Mouse (Mus musculus): ENCODE measurements around the gene Pi4k2a. TPM values are rescaled to one million over a fixed set of nuclear protein-coding genes. Genes with fewer than 3 reads are reported as not detected.
"Not testable (repeated sequence)": the region's sequence is repeated elsewhere in the genome, so short reads cannot be mapped to it uniquely, and the experiment has no call there.

Gene Pi4k2a
- total RNA-seq, 2 experiments from 2014 or later, result 61.7 to 76.3 TPM

GRCm38 (mm10) chr19:42079950-42080349 lies 10.3 kb upstream of the Pi4k2a start:
- DNase-seq, result peak; percentile 38 to 48

- no peak for DNase-seq
These were observed 9.8 kb upstream of the Pi4k2a start for GRCm38 (mm10) chr19:42080469-42080868.

- not testable (repeated sequence) for DNase-seq
These were observed 8.7 kb upstream of the Pi4k2a start for GRCm38 (mm10) chr19:42081613-42082012.

GRCm38 (mm10) chr19:42085690-42086089 lies 4.6 kb upstream of the Pi4k2a start:
- DNase-seq, result no peak

GRCm38 (mm10) chr19:42086166-42086565 lies 4.1 kb upstream of the Pi4k2a start, which contains the start of gene Morn4:
Gene Morn4, minus strand, starts transcription at chr19:42086357.
- peak; percentile 89 to 90 for DNase-seq

GRCm38 (mm10) chr19:42089103-42089747 lies 1.0 kb upstream of the Pi4k2a start:
- DNase-seq, result peak; percentile 46 to 66

GRCm38 (mm10) chr19:42090637-42091141 lies 419 bp downstream of the Pi4k2a start:
- DNase-seq, result no peak

- no peak for DNase-seq
These were observed 9.1 kb downstream of the Pi4k2a start for GRCm38 (mm10) chr19:42099406-42099805.

- no peak for DNase-seq
These were observed 14.4 kb downstream of the Pi4k2a start for GRCm38 (mm10) chr19:42104681-42105080.

GRCm38 (mm10) chr19:42115783-42116335 lies 25.6 kb downstream of the Pi4k2a start:
- DNase-seq, result no peak

GRCm38 (mm10) chr19:42118142-42118541 lies 27.9 kb downstream of the Pi4k2a start:
- no peak for DNase-seq

- DNase-seq, result peak in 1 of 2 experiments; percentile 45
These were observed 28.3 kb downstream of the Pi4k2a start for GRCm38 (mm10) chr19:42118596-42118995.

GRCm38 (mm10) chr19:42120451-42120850 lies 30.2 kb downstream of the Pi4k2a start:
- DNase-seq, result peak; percentile 57 to 61

GRCm38 (mm10) chr19:42124684-42125083 lies 34.4 kb downstream of the Pi4k2a start:
- no peak for DNase-seq

GRCm38 (mm10) chr19:42125501-42126218 lies 35.4 kb downstream of the Pi4k2a start:
- DNase-seq, result peak in 1 of 2 experiments; percentile 38

- peak; percentile 64 to 77 for DNase-seq
These were observed 35.9 kb downstream of the Pi4k2a start for GRCm38 (mm10) chr19:42126219-42126605.

- no peak for DNase-seq
These were observed 36.8 kb downstream of the Pi4k2a start for GRCm38 (mm10) chr19:42127024-42127423.

- peak in 1 of 2 experiments; percentile 29 for DNase-seq
These were observed 37.9 kb downstream of the Pi4k2a start for GRCm38 (mm10) chr19:42128052-42128740.

- DNase-seq, result peak; percentile 99
These were observed 38.7 kb downstream of the Pi4k2a start, which contains the start of gene Avpi1 for GRCm38 (mm10) chr19:42128787-42129508. Gene Avpi1, minus strand, starts transcription at chr19:42129059.

GRCm38 (mm10) chr19:42129509-42130293 lies 39.4 kb downstream of the Pi4k2a start:
- no peak for DNase-seq

GRCm38 (mm10) chr19:42130294-42130606 lies 40.0 kb downstream of the Pi4k2a start:
- no peak for DNase-seq
